16 mouse cellular contexts compared by ENCODE assay signal in genomic region chr1:35415646-35416045, GRCm38 (mm10).
DNase-seq lines count a peak whose midpoint lies in the region; ATAC-seq and TF ChIP-seq lines count a peak whose summit lies in the region.
"Had no signal": no experiment of that assay in that cellular context is flagged by ENCODE, and none has a peak within 500 bp of the region (broad histone marks: within the 10 kb centered on the region; RNA-seq: fewer than 3 reads in every experiment).

No protein-coding gene starts in this region.

- no peaks in the 10 kb centered on the region for H3K4me1 ChIP-seq in forebrain, postnatal 0 days (ENCODE audit: insufficient read depth)
- H3K4me1 ChIP-seq in forebrain, embryonic 15.5 days, result 0 out of 2 replicates have a peak, but pooled peaks cover 5% of the 10 kb centered on the region
- H3K4me1 ChIP-seq: embryonic facial prominence, embryonic 15.5 days; hindbrain, embryonic 15.5 days had no signal

- no peak for TF ChIP-seq CTCF in forebrain, postnatal 0 days (IDR thresholded peaks at IDR 0.05; ENCODE audit: low read depth)

- peak; percentile 18 for DNase-seq in forebrain, postnatal 0 days
- DNase-seq in layer of hippocampus, adult 11-12 months (ENCODE audit: low spot score), result peak; percentile 26
- DNase-seq in layer of hippocampus, postnatal 36 days, result no peak
- DNase-seq in Muller cell, postnatal 12 days (ENCODE audit: inconsistent ontology term), result peak; percentile 45
- peak; percentile 47 to 53 for DNase-seq in heart, postnatal 10 days
- no peak for DNase-seq in spleen, postnatal 36 days (ENCODE audit: low spot score in 2 of 2)
- DNase-seq: adrenal gland, postnatal 25 days; cerebellum, adult 11 months; kidney, adult 18-20 months had no signal

- no peak overlapping the region for H3K9ac ChIP-seq in forebrain, postnatal 0 days
- H3K9ac ChIP-seq in forebrain, embryonic 15.5 days (replicated peaks), result no peak overlapping the region
- H3K9ac ChIP-seq: embryonic facial prominence, embryonic 15.5 days; hindbrain, embryonic 15.5 days; midbrain, embryonic 15.5 days; neural tube, embryonic 13.5 days had no signal

- WGBS in forebrain, postnatal 0 days, result 35% methylated on average over 1 of the region's 1 CpGs
- 57% methylated on average over 1 of the region's 1 CpGs for WGBS in forebrain, embryonic 15.5 days

- ATAC-seq in forebrain, postnatal 0 days, result no peak
- ATAC-seq in forebrain, embryonic 15.5 days (replicated peaks), result no peak
- ATAC-seq in erythroblast, adult 5-6 weeks (replicated peaks; ENCODE audit: low FRiP score, poor library complexity, severe bottlenecking), result no peak
- ATAC-seq: midbrain, embryonic 15.5 days had no signal

- H3K27ac ChIP-seq in forebrain, postnatal 0 days (ENCODE audit: low read depth, low read length), result no peak overlapping the region
- no peak overlapping the region for H3K27ac ChIP-seq in forebrain, embryonic 15.5 days (replicated peaks)
- H3K27ac ChIP-seq: embryonic facial prominence, embryonic 15.5 days; heart, adult 2 months; hindbrain, embryonic 15.5 days; midbrain, embryonic 15.5 days; neural tube, embryonic 13.5 days had no signal

- no peak overlapping the region for H3K4me3 ChIP-seq in forebrain, postnatal 0 days (ENCODE audit: low read depth, low read length)
- H3K4me3 ChIP-seq in forebrain, embryonic 15.5 days, result no peak overlapping the region
- H3K4me3 ChIP-seq: embryonic facial prominence, embryonic 15.5 days; heart, adult 2 months; hindbrain, embryonic 15.5 days; midbrain, embryonic 15.5 days; neural tube, embryonic 13.5 days had no signal

- H3K9me3 ChIP-seq in forebrain, postnatal 0 days (ENCODE audit: low read length), result no peaks in the 10 kb centered on the region
- no peaks in the 10 kb centered on the region for H3K9me3 ChIP-seq in forebrain, embryonic 15.5 days
- H3K9me3 ChIP-seq: embryonic facial prominence, embryonic 15.5 days; hindbrain, embryonic 15.5 days; midbrain, embryonic 15.5 days; neural tube, embryonic 13.5 days had no signal

- no peak overlapping the region for H3K4me2 ChIP-seq in forebrain, postnatal 0 days (ENCODE audit: low read depth)
- no peak overlapping the region for H3K4me2 ChIP-seq in forebrain, embryonic 15.5 days (replicated peaks)
- H3K4me2 ChIP-seq: embryonic facial prominence, embryonic 15.5 days; hindbrain, embryonic 15.5 days; midbrain, embryonic 15.5 days; neural tube, embryonic 13.5 days had no signal

- H3K36me3 ChIP-seq in forebrain, postnatal 0 days (ENCODE audit: insufficient read depth), result no peaks in the 10 kb centered on the region
- no peaks in the 10 kb centered on the region for H3K36me3 ChIP-seq in forebrain, embryonic 15.5 days
- H3K36me3 ChIP-seq: embryonic facial prominence, embryonic 15.5 days; hindbrain, embryonic 15.5 days; midbrain, embryonic 15.5 days; neural tube, embryonic 13.5 days had no signal

- intact Hi-C loops in heart, postnatal 10 days (cut with DNase I), result no loop called here

- no peaks in the 10 kb centered on the region for H3K27me3 ChIP-seq in forebrain, postnatal 0 days (ENCODE audit: insufficient read depth, low read length)
- H3K27me3 ChIP-seq in forebrain, embryonic 15.5 days, result no peaks in the 10 kb centered on the region
- H3K27me3 ChIP-seq: embryonic facial prominence, embryonic 15.5 days; hindbrain, embryonic 15.5 days; midbrain, embryonic 15.5 days; neural tube, embryonic 13.5 days had no signal

Comparison
In these comparisons a context has a peak if more than half of its experiments do, and no peak if none do; other contexts are left out.
1. DNase-seq: peak in forebrain, postnatal 0 days (single experiment), layer of hippocampus, adult 11-12 months (single experiment), Muller cell, postnatal 12 days (single experiment) and heart, postnatal 10 days (2 of 2); none in layer of hippocampus, postnatal 36 days (0 of 2) and spleen, postnatal 36 days (0 of 2).